Mouse (Mus musculus) A20 (cell line): Measurements from ENCODE around the gene Rnf208.
A peak's percentile ranks its signal among the peaks of the same experiment; 100 is the strongest.

Experiments used
- DNase-seq: peaks from one replicate; pipeline ENCODE4 v3.0.0-alpha.2; 2011; ENCODE audit warnings: low read depth, low spot score

Gene Rnf208

DNA sequence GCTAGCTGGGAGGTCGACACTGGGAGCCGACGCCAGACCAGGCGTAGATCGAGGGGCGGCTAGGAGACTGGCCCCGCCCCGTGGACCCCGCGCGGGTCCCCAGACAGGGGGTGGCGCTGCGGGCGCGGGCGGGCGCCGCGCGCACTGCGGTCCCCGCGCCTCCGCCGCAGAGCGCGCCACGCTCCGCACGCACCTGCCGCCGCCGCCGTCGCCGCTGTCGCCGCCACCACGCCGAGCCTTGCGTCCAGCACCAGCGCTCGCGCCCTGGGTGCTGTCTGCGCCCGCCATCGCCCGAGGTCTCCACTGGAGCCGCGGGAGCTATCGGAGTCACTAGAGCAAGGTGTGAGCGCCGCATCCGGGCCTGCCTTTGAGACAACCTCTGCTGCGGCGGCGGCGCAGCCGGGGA is at the start of gene Rnf208, which contains the start of gene Cysrt1:
Gene Rnf208 (plus strand): TSS at position 155 of the 406 bp plus-strand sequence.
Gene Cysrt1 (minus strand): TSS at position 352 of the 406 bp plus-strand sequence.
- DNase-seq, result peak; percentile 8

DNA sequence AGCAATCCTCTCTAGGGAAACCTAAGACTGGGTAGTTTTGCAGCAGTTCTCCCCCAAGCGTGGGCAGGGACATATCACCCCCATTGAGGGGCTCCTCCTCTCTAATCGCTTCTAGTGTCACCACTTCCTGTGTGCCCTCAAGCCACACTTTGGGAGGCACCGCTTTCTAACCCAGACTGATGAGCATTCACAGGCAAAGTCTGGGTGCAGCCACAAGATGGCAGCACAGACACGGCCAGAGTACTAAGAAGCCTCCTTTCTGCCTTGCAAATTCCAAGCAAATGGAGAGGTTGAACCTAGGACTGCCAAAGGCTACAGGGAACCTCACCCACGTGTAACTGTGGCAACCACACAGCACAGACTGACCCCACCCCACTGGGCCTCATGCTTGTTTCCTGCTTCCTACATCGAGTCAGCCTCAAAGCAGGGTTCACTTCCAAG is 48.7 kb upstream of the Rnf208 start:
- DNase-seq, result peak; percentile 90

GRCm38 (mm10) chr2:25194006-25194405 is 48.0 kb upstream of the Rnf208 start:
- peak; percentile 59 for DNase-seq

DNA sequence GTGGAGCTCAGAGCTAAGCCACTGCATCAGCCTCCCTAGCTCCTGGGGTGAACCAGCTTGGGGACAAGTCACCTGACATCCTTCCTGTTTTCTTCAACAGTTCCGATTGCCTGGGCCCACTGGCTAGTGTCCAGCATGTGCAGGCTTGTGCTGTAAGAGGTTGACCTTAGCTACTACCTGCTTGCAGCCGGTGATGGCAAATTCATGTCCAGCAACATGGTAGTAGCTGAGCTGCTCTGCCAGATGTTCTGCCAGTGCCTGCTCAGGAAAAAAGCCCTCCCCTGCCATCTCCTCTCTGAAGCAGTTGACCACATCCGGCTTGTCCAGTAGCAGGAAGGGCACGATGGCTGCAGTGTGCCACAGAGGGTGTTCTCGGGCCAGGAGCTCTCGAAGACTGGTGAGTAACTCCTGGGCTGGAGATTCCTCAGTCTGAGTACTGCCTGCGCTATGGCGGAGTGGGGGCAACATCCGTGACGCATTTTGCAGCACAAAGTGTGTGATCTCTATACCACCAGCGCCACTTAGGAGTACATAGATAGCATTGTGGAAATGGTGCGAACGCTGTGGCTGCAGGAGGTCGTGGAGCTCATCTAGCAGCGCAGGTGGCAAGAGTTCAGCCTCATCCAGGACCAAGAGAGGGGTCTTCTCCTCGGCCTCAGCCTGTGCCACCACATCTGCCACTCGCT is 47.4 kb upstream of the Rnf208 start:
- peak; percentile 70 for DNase-seq

DNA sequence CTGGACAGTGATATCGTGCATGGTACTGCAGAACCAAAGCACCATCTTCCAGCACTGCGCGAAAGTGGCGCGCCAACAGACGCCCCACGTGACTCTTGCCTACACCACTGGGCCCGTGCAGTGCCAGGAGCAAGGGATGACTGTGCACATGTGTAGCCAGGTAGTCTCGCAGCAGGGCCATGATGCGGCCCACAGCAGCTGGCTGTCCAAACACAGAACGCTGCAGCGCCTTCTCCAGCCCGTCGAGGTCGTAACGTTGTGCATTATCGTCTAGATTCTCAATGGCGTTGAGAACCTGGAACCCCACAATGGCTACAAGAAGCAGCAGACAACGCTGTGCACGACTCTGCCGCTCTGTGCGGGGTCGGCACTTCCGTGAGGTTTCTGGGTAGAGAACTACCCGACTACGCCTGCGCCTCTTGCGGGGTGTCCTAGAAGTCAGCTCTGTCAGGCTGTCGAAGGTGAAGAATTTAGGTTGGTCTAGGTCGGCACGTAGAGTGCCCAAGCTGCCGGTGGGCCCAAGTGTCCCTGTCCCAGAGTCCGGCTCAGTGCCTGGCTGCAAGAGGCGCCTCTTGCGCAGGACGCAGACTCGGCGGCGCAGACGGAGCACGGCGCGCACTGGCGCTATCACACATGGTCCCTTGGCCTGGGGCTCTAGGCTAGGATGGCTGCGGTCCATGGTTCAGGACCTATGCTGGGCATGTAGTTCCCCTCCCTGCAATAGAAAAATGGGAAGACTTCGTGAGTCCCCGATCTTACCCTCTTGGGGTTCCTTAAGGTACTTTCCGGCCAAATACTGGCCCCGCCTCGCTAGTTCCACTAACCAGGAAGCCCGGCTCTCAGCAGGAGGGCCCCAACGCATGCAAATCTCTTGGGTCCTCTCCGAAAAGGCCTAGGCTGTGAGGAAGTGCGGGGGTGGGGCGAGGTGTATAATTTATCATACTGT is 46.6 kb upstream of the Rnf208 start:
- peak; percentile 97 for DNase-seq

- DNase-seq, result peak; percentile 96
These were observed 45.7 kb upstream of the Rnf208 start, which contains the start of gene Tor4a for GRCm38 (mm10) chr2:25196172-25196954. Tor4a (minus strand) TSS chr2:25196886.

DNA sequence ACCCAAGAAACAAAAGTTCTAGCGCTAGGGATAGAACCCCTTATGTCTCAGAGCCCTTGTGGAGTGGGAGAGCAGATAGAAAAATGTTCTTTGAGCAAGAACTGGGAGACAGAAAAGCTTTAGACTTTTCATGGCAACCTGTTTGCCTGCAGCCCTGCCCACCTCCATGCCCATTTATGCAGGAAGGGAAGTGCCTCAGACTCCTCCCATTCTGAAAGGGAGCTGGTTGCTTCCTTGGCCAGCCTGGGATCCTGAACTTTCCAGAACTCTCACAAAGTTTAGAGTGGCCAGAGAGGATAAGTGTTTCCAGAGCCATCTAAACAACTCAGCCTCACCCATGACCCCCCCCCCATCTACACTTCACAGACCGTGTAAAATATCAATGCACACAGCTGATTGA is 44.9 kb upstream of the Rnf208 start:
- DNase-seq, result no peak

DNA sequence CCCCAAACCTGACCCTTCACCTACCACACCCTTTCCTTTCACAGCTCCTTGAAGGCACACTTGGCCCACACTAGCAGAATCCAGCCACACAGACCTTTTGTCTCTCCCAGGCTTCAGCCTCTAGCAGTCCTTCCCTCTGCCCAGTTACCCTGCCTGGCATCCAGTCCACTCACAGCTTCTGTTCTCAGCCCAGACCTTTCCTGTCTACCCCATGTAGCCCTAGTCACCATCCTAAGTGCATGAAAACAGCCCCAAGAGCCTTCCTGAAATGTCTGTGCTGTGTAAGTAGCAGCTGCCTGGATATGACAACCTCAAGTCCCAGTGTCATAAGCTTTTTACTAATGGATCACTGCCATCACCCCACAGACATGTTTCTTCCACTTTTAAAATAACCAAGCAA is 44.1 kb upstream of the Rnf208 start:
- DNase-seq, result no peak

- DNase-seq, result no peak
These were observed 41.4 kb upstream of the Rnf208 start for GRCm38 (mm10) chr2:25200631-25201030.

DNA sequence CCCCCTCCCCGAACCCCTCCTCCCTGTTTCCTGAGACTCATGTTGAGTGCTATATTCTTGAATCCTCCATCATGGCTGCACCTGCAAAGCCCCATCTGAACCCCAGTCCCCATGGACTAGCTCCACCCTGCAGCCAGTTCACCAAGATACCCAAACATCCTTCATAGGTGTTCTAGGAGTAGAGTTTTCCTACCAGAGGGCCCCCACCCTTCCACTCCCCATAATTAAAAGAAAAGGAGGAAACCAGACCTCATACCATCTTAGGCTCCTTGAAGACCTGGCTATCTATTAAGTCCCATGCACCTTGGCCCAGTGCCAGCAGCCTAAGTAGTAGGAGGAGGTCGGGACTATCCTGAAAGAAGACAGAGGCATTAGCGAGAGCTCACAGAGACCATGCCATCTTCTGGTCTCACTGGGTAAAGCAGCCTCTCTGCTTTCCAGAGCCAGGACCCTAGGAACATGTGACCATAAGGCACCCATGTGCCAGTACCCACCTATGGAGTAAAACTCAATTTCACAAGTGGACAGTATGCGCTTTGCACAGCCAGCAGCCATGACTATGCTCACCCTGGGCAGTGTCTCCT is 38.3 kb upstream of the Rnf208 start:
- no peak for DNase-seq

DNA sequence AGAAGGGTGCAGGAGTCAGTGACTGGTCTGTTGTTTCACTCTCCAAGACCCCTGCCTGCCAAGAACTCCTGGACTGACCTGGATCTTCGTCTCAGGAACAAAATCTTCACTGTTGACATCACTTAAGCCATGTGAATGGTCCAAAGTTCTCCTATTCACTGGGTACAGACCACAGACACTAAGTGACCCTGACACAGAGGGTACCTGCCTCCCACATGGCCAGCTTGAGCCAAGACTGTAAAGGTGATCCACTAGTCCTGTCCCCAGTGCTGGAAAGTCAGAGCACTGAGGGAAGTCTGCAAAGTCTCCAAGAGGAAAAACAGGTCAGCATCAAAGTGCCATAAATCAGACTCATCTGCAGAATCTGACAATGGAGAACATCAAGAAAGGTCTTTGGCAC is 34.5 kb upstream of the Rnf208 start:
- DNase-seq, result no peak

DNA sequence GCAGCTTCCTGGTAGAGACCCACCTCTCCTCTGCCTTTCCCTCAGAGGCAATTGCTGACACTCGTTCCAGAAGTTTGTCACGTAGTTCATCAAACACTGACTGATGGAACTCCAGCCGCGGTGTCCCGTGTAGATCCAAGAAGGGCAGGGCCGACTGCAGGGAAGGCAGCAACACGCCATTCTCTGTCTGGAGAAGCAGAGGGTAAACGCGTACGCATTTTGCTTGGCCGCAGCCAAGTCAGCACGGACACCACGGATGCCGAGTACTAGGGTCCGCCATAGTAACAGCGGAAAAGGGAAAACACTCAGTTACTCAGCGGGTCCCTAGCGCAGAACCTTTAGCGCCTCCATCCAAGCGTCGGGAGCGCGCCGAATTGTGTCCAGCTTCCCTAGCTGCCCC is 31.4 kb upstream of the Rnf208 start:
- no peak for DNase-seq

GRCm38 (mm10) chr2:25211121-25211670 is 30.9 kb upstream of the Rnf208 start, which contains the start of gene Nelfb:
Nelfb (minus strand) TSS chr2:25211489.
- DNase-seq, result peak; percentile 98

DNA sequence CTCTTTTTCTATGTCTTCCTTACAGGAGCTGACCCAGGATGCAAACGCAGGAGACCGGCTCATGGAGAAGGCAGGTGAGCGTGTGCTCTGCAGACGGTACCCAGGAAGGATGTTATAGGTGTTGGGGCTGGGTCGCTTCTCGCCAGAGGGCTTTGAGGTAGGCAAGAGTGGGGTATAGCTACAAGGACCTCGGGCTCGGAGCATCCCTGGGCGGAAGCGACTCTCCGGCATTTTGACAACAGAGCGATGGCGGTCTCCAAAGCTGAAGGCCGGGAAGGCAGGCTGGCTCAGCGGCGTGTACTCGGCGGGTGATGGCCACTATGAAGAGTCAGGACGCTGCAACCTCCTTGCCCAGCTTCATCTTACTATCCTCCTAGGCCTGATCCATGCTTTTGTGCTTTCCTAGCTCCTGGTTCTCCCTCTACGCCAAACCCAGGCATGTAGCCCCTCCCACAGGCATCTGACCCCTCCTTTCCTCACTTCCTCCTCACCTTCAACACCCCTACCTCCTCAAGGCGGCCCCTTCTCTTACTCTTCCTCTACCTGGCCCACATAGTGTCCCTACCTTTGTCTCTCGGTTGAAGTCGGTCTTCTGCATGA is 28.7 kb upstream of the Rnf208 start:
- peak; percentile 81 for DNase-seq

DNA sequence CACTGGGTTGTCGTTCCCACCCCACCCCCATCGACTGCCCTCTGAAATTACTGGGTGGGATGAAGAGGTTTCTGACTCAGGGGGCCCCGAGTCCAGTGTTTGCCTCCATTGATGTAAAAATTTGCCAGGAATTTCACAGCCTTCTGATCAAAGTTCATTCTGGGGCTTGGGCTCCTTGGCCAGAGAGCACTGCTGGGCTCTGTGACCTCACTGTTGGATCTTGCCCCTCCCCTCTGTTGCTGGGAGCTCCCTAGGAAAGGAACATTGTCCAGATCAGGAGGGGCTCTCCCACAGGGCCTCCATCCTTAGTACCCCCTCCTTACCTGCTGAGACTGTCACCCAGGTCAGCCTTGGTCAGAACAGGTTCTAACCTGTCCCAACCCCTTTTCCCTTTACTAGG is 27.6 kb upstream of the Rnf208 start, which contains the start of gene Stpg3:
Gene Stpg3 (minus strand): TSS at position 194 of the 400 bp plus-strand sequence.
- DNase-seq, result no peak

DNA sequence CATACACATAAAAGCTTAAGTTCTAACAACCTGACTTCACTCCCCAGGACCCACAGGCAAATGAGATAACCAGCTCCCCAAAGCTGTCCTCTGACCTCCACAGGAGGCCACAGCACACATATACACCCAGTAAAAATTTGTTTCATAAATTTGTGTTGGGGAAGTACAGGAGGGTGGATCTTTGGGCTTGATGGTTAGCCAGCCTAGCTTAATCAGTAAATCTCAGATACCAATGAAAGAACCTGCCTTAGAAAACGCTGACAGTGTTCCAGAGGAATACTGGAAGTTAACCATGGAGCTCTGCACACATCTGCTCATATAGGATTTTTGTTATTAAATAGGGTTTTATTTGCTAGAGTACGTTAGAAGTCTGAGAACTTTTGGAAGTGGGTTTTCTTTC is 24.4 kb upstream of the Rnf208 start:
- no peak for DNase-seq

GRCm38 (mm10) chr2:25218445-25218844 is 23.6 kb upstream of the Rnf208 start, which contains the start of gene Fam166a:
Fam166a (plus strand) TSS chr2:25218745.
- no peak for DNase-seq

DNA sequence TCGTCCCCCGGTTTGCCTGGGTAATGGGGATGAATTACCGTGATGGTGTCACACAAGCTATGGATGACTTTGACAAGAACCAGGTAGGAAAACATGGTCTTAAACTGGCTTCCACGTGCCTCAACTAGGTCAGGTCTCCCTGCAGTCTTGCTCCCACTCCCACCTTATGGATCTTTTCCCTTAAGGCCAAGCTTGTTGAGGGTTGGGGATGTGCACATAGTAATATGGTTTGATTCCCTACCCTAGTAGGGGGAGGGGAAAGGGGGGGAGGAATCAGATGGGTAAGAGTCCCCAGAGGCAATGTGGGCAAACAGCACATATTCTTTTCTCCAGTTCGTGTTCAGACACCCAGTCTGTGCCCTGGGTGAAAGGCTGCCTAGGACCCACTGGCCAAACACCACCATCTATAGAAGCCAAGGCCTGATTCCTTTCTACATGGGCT is 20.7 kb upstream of the Rnf208 start:
- DNase-seq, result peak; percentile 32

DNA sequence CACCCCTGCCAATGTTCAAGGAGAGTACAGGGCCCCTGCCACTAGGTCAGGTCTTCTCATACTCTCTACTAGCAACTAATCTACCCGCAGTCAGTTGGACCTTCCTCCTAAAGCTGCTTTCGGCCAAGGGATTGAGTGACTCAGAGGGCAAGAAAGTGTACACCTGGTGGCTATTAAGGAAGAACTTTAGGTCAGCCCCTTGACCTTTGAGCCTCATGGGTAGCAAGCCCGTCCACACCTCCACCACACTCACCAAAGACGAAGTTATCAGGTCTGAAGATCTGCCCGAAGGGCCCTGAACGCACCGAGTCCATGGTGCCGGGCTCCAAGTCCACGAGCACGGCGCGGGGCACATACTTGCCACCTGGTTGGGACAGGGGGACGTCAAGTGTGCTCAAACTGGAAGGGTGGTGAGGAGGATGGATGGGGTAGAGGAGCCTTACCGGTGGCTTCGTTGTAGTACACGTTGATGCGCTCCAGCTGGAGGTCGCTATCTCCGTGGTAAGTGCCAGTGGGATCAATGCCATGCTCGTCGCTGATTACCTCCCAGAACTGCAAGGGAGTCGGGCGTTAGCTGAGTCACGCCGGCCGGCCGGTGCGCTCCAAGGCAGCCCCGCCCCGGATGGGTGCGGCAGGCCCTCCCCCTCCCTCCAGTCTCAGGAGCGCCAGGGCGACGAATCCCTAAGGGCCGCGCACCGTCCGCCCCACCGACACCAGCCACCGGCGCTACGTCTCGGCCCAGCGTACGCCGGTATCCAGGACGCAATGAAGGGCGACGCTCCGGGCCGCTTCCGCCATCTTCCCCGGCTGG is 18.2 kb upstream of the Rnf208 start:
- DNase-seq, result no peak

- DNase-seq, result no peak
These were observed 17.6 kb upstream of the Rnf208 start, which contains the start of gene Tubb4b for GRCm38 (mm10) chr2:25224492-25224765. Tubb4b (minus strand) TSS chr2:25224702.
